7 mouse cellular contexts compared by ENCODE assay signal in genomic region chr2:129038937-129039631, GRCm38 (mm10). TPM values are rescaled to one million over a fixed set of nuclear protein-coding genes. Genes with fewer than 3 reads are reported as not detected.
DNase-seq lines count a peak whose midpoint lies in the region; ATAC-seq lines count a peak whose summit lies in the region.

No protein-coding gene starts in this region.

- H3K4me1 ChIP-seq in midbrain, embryonic 16.5 days (ENCODE audit: control insufficient read depth, insufficient read depth, low read length), result peaks cover 4% of the 10 kb centered on the region

- intact Hi-C loops in gastrocnemius, postnatal 14 days (cut with DNase I; ENCODE audit: low total_unique reads), result loop anchor here (5.0 kb wide), 1 partner anchor 218 kb away; no protein-coding TSS in a partner anchor
- intact Hi-C loops in left cerebral cortex, postnatal 4 days (cut with DNase I), result no loop called here

- ATAC-seq in midbrain, embryonic 16.5 days, result peak; percentile 88

- H3K9ac ChIP-seq in midbrain, embryonic 16.5 days (ENCODE audit: low read depth, low read length), result peak overlapping the region; percentile 75

- H3K27me3 ChIP-seq in midbrain, embryonic 16.5 days (ENCODE audit: control insufficient read depth, insufficient read depth, low read depth, low read length), result peaks cover 9% of the 10 kb centered on the region

- under 1% methylated on average over 62 of the region's 62 CpGs for WGBS in midbrain, embryonic 16.5 days

- DNase-seq in right cerebral cortex, postnatal 10 days (ENCODE audit: low spot score in 2 of 2), result peak; percentile 31 to 39
- DNase-seq in right cerebral cortex, postnatal 36 days (ENCODE audit: low spot score in 2 of 2), result no peak
- peak; percentile 60 to 65 for DNase-seq in cerebellum, postnatal 14 days
- peak; percentile 24 for DNase-seq in gastrocnemius, postnatal 14 days
- DNase-seq in left cerebral cortex, postnatal 4 days, result peak; percentile 23
- peak; percentile 63 for DNase-seq in thymus, postnatal 25 days

- H3K4me2 ChIP-seq in midbrain, embryonic 16.5 days (ENCODE audit: low read length), result peak overlapping the region; percentile 72

- H3K27ac ChIP-seq in midbrain, embryonic 16.5 days (ENCODE audit: low read length), result peak overlapping the region; percentile 68

- no peaks in the 10 kb centered on the region for H3K36me3 ChIP-seq in midbrain, embryonic 16.5 days (ENCODE audit: control insufficient read depth, insufficient read depth, low read length)

- H3K9me3 ChIP-seq in midbrain, embryonic 16.5 days (replicated peaks; ENCODE audit: control insufficient read depth, low read length, poor library complexity, severe bottlenecking), result no peaks in the 10 kb centered on the region

- peak overlapping the region; percentile 50 for H3K4me3 ChIP-seq in midbrain, embryonic 16.5 days (ENCODE audit: low read depth, low read length)

RNA-seq across cellular contexts. Expression of gene Vinac1, which starts 8.9 kb away (rescaled TPM):
- total RNA-seq in gastrocnemius, postnatal 14 days (2021), result under 1 TPM in 1 of 2 experiments, not detected in 1; 0.04 TPM
- total RNA-seq in left cerebral cortex, postnatal 4 days (2021), result under 1 TPM; 0.18 to 0.36 TPM
- polyA plus RNA-seq in midbrain, embryonic 16.5 days (2015; fragmentation: Nextera tagmentation; extraction: Ambion mirVana), result 1.0 TPM in 2 replicates

RNA-seq across cellular contexts. Expression of gene Ttl, which starts 26.7 kb away (rescaled TPM):
- total RNA-seq in gastrocnemius, postnatal 14 days (2021), result 1 to 10 TPM; 5.6 to 7.3 TPM
- 10 to 100 TPM; 90.0 to 95.0 TPM for total RNA-seq in left cerebral cortex, postnatal 4 days (2021)
- polyA plus RNA-seq in midbrain, embryonic 16.5 days (2015; fragmentation: Nextera tagmentation; extraction: Ambion mirVana), result 31.1 and 34.2 TPM in 2 replicates

Comparison
In these comparisons a context has a peak if more than half of its experiments do, and no peak if none do; other contexts are left out.
1. DNase-seq: peak in right cerebral cortex, postnatal 10 days (2 of 2), cerebellum, postnatal 14 days (2 of 2), gastrocnemius, postnatal 14 days (single experiment), left cerebral cortex, postnatal 4 days (single experiment) and thymus, postnatal 25 days (single experiment); none in right cerebral cortex, postnatal 36 days (0 of 2).
2. RNA of gene Ttl, which starts 26.7 kb away (total RNA-seq): 90.0 to 95.0 TPM in left cerebral cortex, postnatal 4 days; 5.6 to 7.3 TPM in gastrocnemius, postnatal 14 days; every median in the first group is over 10 times any median in the second.